Mouse (Mus musculus): ENCODE data around the gene Orai2. TPM values are rescaled to one million over a fixed set of nuclear protein-coding genes. Genes with fewer than 3 reads are reported as not detected.

The Orai2 gene
- total and polyA plus RNA-seq, 3 experiments = 0.76 to 5.5 (median 1.6) TPM

- TF ChIP-seq POLR2A (IDR thresholded peaks at IDR 0.05; ENCODE audit: insufficient read depth, low read depth, low read length) (no peak), CTCF (IDR thresholded peaks at IDR 0.05) (peak; percentile 73)
- WGBS = 77% methylated on average over 13 of the region's 13 CpGs
- Histone ChIP-seq H3K27me3 (ENCODE audit: control insufficient read depth, insufficient read depth, low read length) (no peaks in the 10 kb centered on the region), H3K4me1 (ENCODE audit: control insufficient read depth, insufficient read depth, low read length) (peaks cover 2% of the 10 kb centered on the region; the same call in 1 of the 2 replicates), H3K79me2 (replicated peaks; ENCODE audit: control insufficient read depth, insufficient read depth, low read length) (no peaks in the 10 kb centered on the region), H3K36me3 (ENCODE audit: control insufficient read depth, insufficient read depth, low read length) (no peaks in the 10 kb centered on the region; the same call in 1 of the 2 replicates), H3K9ac (ENCODE audit: low read depth, low read length) (no peak overlapping the region), H3K4me3 (no peak overlapping the region), H3K27ac (no peak overlapping the region)
- DNase-seq = peak in 1 of 2 experiments; percentile 61
- intact Hi-C loops (cut with DNase I) = loop anchor here (1.0 to 5.0 kb wide), 3 partner anchors 33 to 155 kb away; partner anchors contain the start of genes Orai2 and Zp3
Measured at GRCm38 (mm10) chr5:136137658-136138274, 32.7 kb downstream of the Orai2 start.

DNA sequence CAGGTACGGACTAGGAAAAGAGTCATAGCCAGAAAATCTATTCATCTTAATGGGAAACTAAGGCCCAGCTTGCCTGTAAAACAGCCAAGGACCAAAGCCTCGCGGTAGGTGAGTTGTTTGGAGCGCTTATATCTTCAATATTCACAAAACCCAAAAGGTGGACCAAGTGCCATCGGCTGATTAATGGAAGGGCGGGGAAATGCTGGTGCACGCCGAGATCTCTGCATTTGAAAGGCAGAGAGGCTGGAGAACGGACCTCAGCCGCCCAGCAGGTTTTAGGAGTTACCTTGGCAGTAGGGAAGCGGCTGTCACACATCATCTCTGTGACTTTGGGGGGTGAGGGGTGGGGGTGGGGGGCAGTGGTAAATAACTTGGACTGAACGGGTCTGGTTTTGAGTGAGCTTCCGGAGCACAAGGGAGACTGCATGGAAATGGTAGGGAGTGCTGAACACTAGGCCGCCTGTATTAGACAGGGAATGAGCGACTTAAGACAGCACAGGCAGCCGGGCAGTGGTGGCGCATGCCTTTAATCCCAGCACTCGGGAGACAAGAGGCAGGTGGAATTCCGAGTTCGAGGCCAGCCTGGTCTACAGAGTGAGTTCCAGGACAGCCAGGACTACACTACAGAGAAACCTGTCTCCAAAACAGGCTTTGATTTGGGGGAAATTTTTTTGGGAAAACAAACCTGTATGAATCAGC lies 34.1 kb downstream of the Orai2 start:
- H3K27ac ChIP-seq = peak overlapping the region; percentile 87
- H3K27me3 ChIP-seq (ENCODE audit: control insufficient read depth, insufficient read depth, low read length) = no peaks in the 10 kb centered on the region
- no peaks in the 10 kb centered on the region for H3K79me2 ChIP-seq (replicated peaks; ENCODE audit: control insufficient read depth, insufficient read depth, low read length)
- no peak for TF ChIP-seq CTCF (IDR thresholded peaks at IDR 0.05)
- TF ChIP-seq EP300 (IDR thresholded peaks at IDR 0.05; ENCODE audit: insufficient read depth, low read depth, low read length) = no peak
- TF ChIP-seq POLR2A (IDR thresholded peaks at IDR 0.05; ENCODE audit: insufficient read depth, low read depth, low read length) = no peak
- no peaks in the 10 kb centered on the region; the same call in 1 of the 2 replicates for H3K36me3 ChIP-seq (ENCODE audit: control insufficient read depth, insufficient read depth, low read length)
- WGBS = 4% methylated on average over 20 of the region's 20 CpGs
- peaks cover 2% of the 10 kb centered on the region; the same call in 1 of the 2 replicates for H3K4me1 ChIP-seq (ENCODE audit: control insufficient read depth, insufficient read depth, low read length)
- H3K4me3 ChIP-seq = peak overlapping the region; percentile 97
- peak overlapping the region; percentile 83 for H3K9ac ChIP-seq (ENCODE audit: low read depth, low read length)
- intact Hi-C loops (cut with DNase I) = loop anchor here (1.0 to 5.0 kb wide), 3 partner anchors 20 to 154 kb away; partner anchors contain the start of genes Orai2, Polr2j and Zp3
- no peak for DNase-seq

- DNase-seq = peak; percentile 96 to 97
- peak within 1 kb of the TSS; percentile 97 for H3K4me3 ChIP-seq
- no peaks in the 10 kb centered on the region for H3K27me3 ChIP-seq (ENCODE audit: control insufficient read depth, insufficient read depth, low read length)
- TF ChIP-seq POLR2A (IDR thresholded peaks at IDR 0.05; ENCODE audit: insufficient read depth, low read depth, low read length) (peak; percentile 74), CTCF (IDR thresholded peaks at IDR 0.05) (peak; percentile 91), EP300 (IDR thresholded peaks at IDR 0.05; ENCODE audit: insufficient read depth, low read depth, low read length) (peak; percentile 39; the same call in 1 of the 2 replicates)
- no peaks in the 10 kb centered on the region for H3K79me2 ChIP-seq (replicated peaks; ENCODE audit: control insufficient read depth, insufficient read depth, low read length)
- H3K36me3 ChIP-seq (ENCODE audit: control insufficient read depth, insufficient read depth, low read length) = no peaks in the 10 kb centered on the region; the same call in 1 of the 2 replicates
- peaks cover 2% of the 10 kb centered on the region; the same call in 1 of the 2 replicates for H3K4me1 ChIP-seq (ENCODE audit: control insufficient read depth, insufficient read depth, low read length)
- H3K9ac ChIP-seq (ENCODE audit: low read depth, low read length) = peak within 1 kb of the TSS; percentile 87
- WGBS = under 1% methylated on average over 60 of the region's 60 CpGs
- intact Hi-C loops (cut with DNase I) = loop anchor here (1.0 to 5.0 kb wide), 4 partner anchors 19 to 153 kb away; partner anchors contain the start of genes Orai2, Polr2j and Zp3
- H3K27ac ChIP-seq = peak within 1 kb of the TSS; percentile 87
Measured at GRCm38 (mm10) chr5:136135571-136136291, 34.8 kb downstream of the Orai2 start, which contains the start of the genes Lrwd1 and Alkbh4. Lrwd1 (minus strand) TSS chr5:136136074. Alkbh4 (plus strand) TSS chr5:136136146.

DNA sequence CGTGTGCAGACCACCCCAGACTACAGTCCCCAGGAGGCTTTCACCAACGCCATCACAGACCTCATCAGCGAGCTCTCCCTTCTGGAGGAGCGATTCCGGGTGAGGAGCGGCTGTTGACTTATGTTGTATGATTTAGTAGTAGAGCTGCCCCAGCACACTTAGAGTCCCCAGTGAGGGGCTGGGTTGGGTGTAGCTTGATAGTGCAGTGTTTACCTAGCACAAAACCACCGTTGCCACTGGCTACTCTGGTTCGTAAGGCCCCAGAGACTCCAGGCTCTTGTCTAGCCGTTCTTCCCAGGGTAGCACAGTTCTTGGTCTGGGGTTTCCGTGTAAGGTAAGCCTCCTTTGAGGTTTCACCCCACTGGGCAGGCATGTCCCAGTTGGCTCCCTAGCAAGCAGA lies 48.3 kb downstream of the Orai2 start:
- Histone ChIP-seq H3K27me3 (ENCODE audit: control insufficient read depth, insufficient read depth, low read length) (no peaks in the 10 kb centered on the region), H3K27ac (no peak overlapping the region), H3K9ac (ENCODE audit: low read depth, low read length) (no peak overlapping the region), H3K4me3 (no peak overlapping the region), H3K36me3 (ENCODE audit: control insufficient read depth, insufficient read depth, low read length) (no peaks in the 10 kb centered on the region), H3K4me1 (ENCODE audit: control insufficient read depth, insufficient read depth, low read length) (peaks cover 3% of the 10 kb centered on the region; the same call in 1 of the 2 replicates), H3K79me2 (replicated peaks; ENCODE audit: control insufficient read depth, insufficient read depth, low read length) (no peaks in the 10 kb centered on the region)
- TF ChIP-seq CTCF (IDR thresholded peaks at IDR 0.05) (no peak), EP300 (IDR thresholded peaks at IDR 0.05; ENCODE audit: insufficient read depth, low read depth, low read length) (no peak), POLR2A (IDR thresholded peaks at IDR 0.05; ENCODE audit: insufficient read depth, low read depth, low read length) (no peak)
- intact Hi-C loops (cut with DNase I) = no loop called here
- WGBS = 87% methylated on average over 10 of the region's 10 CpGs
- no peak for DNase-seq

GRCm38 (mm10) chr5:136116784-136117112 lies 53.8 kb downstream of the Orai2 start:
- Histone ChIP-seq H3K27ac (peak overlapping the region; percentile 84), H3K79me2 (replicated peaks; ENCODE audit: control insufficient read depth, insufficient read depth, low read length) (no peaks in the 10 kb centered on the region; the same call in 1 of the 2 replicates), H3K9ac (ENCODE audit: low read depth, low read length) (peak overlapping the region; percentile 81), H3K36me3 (ENCODE audit: control insufficient read depth, insufficient read depth, low read length) (no peaks in the 10 kb centered on the region), H3K27me3 (ENCODE audit: control insufficient read depth, insufficient read depth, low read length) (no peaks in the 10 kb centered on the region), H3K4me3 (peak overlapping the region; percentile 83), H3K4me1 (ENCODE audit: control insufficient read depth, insufficient read depth, low read length) (peaks cover 3% of the 10 kb centered on the region; the same call in 1 of the 2 replicates)
- DNase-seq = no peak
- TF ChIP-seq EP300 (IDR thresholded peaks at IDR 0.05; ENCODE audit: insufficient read depth, low read depth, low read length) (no peak), POLR2A (IDR thresholded peaks at IDR 0.05; ENCODE audit: insufficient read depth, low read depth, low read length) (no peak), CTCF (IDR thresholded peaks at IDR 0.05) (no peak)
- intact Hi-C loops (cut with DNase I) = loop anchor here (1.0 to 2.0 kb wide), 2 partner anchors 20 to 32 kb away; partner anchors contain the start of genes Alkbh4 and Lrwd1
- 0% methylated on average over 22 of the region's 22 CpGs for WGBS

All from heart, adult 2 months (tissue).